Mouse (Mus musculus) bone marrow macrophage, adult 2 months (primary cell): ENCODE results near the gene Nr6a1.

Experiments
- CTCF ChIP-seq: IDR thresholded peaks from 2 replicates; pipeline ENCODE4 v1.5.1; 2012; ENCODE audit warnings: low read depth, mild to moderate bottlenecking, low read length, moderate library complexity
- POLR2A ChIP-seq: IDR thresholded peaks from 2 replicates; pipeline ENCODE4 v1.6.1; 2012; ENCODE audit warnings: mild to moderate bottlenecking, low read depth, low read length, borderline replicate concordance

GRCm38 (mm10) chr2:38827801-38828306 lies 99.6 kb downstream of the Nr6a1 start:
- no peak for TF ChIP-seq CTCF
- TF ChIP-seq POLR2A, result no peak
